Mouse (Mus musculus): ENCODE results near the gene Ptprm.

DNA sequence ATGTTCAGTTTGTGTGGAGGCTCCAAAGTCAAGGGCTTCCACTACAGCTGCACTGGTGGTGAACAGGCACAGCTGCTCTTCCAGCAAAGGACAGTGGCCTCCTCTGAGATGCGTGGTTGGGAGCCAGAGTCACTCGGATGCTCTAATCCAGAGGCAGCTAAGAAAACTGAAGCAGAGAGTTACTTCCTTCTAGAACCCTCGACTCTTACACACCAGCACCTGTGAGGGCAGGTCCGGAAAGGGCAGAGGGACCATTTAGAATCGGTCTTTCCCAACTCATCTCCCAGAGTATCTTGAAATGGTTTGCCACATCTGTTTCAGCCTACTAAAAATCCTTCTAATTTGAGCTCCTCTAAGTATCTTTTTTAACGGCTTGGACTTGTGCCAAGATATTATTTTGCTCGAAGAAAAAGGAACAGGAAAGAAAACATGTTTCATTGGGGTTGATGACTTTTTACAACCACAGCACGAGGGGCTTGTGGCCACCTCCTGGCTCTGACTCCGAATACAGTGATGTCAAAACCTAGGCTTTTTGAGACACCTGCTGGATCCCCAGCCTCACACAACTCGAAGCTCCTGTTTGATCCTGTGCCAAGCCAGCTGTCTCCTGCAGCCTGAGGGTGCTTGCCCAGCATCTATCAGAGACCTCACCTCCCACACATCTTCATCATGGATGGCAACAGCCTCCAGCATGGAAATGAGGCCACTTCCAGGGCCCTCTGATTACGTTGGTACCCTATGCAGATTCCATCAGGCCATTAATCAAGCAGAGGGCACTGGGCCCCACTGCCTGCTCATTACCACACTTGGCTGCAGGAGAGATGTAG, 652.7 kb downstream of the Ptprm start:
- TF ChIP-seq CTCF (IDR thresholded peaks at IDR 0.05; ENCODE audit: borderline replicate concordance, extremely low read depth, insufficient read depth, insufficient read length) (no peak), POLR2A (IDR thresholded peaks at IDR 0.05; ENCODE audit: borderline replicate concordance, extremely low read depth, insufficient read depth, insufficient read length, poor library complexity, severe bottlenecking) (no peak)

All from brain, embryonic 14.5 days (tissue).